In genomic region chr9:81863181-81863887, GRCm38 (mm10) we compare ENCODE assay signal across 8 mouse cellular contexts. TPM values are rescaled to one million over a fixed set of nuclear protein-coding genes. Genes with fewer than 3 reads are reported as not detected.
DNase-seq lines count a peak whose midpoint lies in the region; ATAC-seq and TF ChIP-seq lines count a peak whose summit lies in the region.

TSS of gene Mei4 (plus strand) at chr9:81863670.

- H3K9ac ChIP-seq in intestine, embryonic 16.5 days (ENCODE audit: low read depth, low read length) = peak within 1 kb of the TSS; percentile 69

- DNase-seq in adrenal gland, adult 18-20 months (ENCODE audit: low spot score in 2 of 2) = peak; percentile 27 to 45
- DNase-seq in gastrocnemius, postnatal 10 days = peak; percentile 31
- peak; percentile 83 to 93 for DNase-seq in left cerebral cortex, postnatal 25 days (ENCODE audit: low spot score in 2 of 2)
- DNase-seq in mesoderm, embryonic 11.5 days (ENCODE audit: low read depth, low spot score) = peak; percentile 87
- DNase-seq in right cerebral cortex, postnatal 36 days (ENCODE audit: low spot score in 2 of 2) = peak; percentile 78 to 81
- DNase-seq in urinary bladder, postnatal 4 days (ENCODE audit: low spot score in 2 of 2) = peak; percentile 47 to 67

- peak; percentile 100 for ATAC-seq in intestine, embryonic 16.5 days

- peak; percentile 38 for TF ChIP-seq CTCF in cortical plate, adult 2 months (IDR thresholded peaks at IDR 0.05; ENCODE audit: extremely low read depth, insufficient read depth, low read length)

- H3K27ac ChIP-seq in cortical plate, adult 2 months (ENCODE audit: insufficient read depth, low read length) = no peak within 1 kb of the TSS
- no peak within 1 kb of the TSS for H3K27ac ChIP-seq in intestine, embryonic 16.5 days (ENCODE audit: low read length)

- H3K9me3 ChIP-seq in intestine, embryonic 16.5 days (ENCODE audit: control insufficient read depth, low read length) = no peaks in the 10 kb centered on the region

- peak within 1 kb of the TSS; percentile 38 for H3K4me3 ChIP-seq in cortical plate, adult 2 months (ENCODE audit: insufficient read depth, low read length)
- H3K4me3 ChIP-seq in intestine, embryonic 16.5 days (ENCODE audit: low read length) = peak within 1 kb of the TSS; percentile 60

- 2% methylated on average over 32 of the region's 32 CpGs for WGBS in intestine, embryonic 16.5 days

- H3K4me2 ChIP-seq in intestine, embryonic 16.5 days (ENCODE audit: low read depth, low read length) = peak within 1 kb of the TSS; percentile 85

- intact Hi-C loops in left cerebral cortex, postnatal 25 days (cut with DNase I) = loop anchor here (5.0 kb wide), 1 partner anchor 231 kb away; the partner anchor contains the start of gene Htr1b

- H3K27me3 ChIP-seq in intestine, embryonic 16.5 days (replicated peaks; ENCODE audit: control insufficient read depth, insufficient read depth, low read length) = peaks cover 4% of the 10 kb centered on the region; the same call in 1 of the 2 replicates

- no peaks in the 10 kb centered on the region for H3K36me3 ChIP-seq in intestine, embryonic 16.5 days (ENCODE audit: control insufficient read depth, insufficient read depth, low read length)

- no peaks in the 10 kb centered on the region for H3K4me1 ChIP-seq in cortical plate, adult 2 months (ENCODE audit: control insufficient read depth, insufficient read depth, low read length)
- 0 out of 2 replicates have a peak, but pooled peaks cover 3% of the 10 kb centered on the region for H3K4me1 ChIP-seq in intestine, embryonic 16.5 days (ENCODE audit: control insufficient read depth, insufficient read depth, low read length)

- no peak for TF ChIP-seq POLR2A in cortical plate, adult 2 months (IDR thresholded peaks at IDR 0.05; ENCODE audit: extremely low read depth, insufficient read depth, low read length)

RNA-seq across cellular contexts. Expression of gene Mei4, which starts in this region (rescaled TPM):
- under 1 TPM; 0.17 to 0.70 TPM for total RNA-seq in adrenal gland, adult 18-20 months (2021)
- polyA plus RNA-seq in cortical plate, adult 2 months (2012; rRNA removed) = 0.34 and 0.69 TPM in 2 replicates
- total RNA-seq in gastrocnemius, postnatal 10 days (2021) = not detected
- polyA plus RNA-seq in intestine, embryonic 16.5 days (2015; fragmentation: Nextera tagmentation; extraction: Ambion mirVana) = 0.87 TPM in 2 replicates
- total RNA-seq in left cerebral cortex, postnatal 25 days (2021) = 1 to 10 TPM in 1 of 2 experiments, under 1 TPM in 1; 0.82 to 1.2 TPM

Comparison
In these comparisons a context has a peak if more than half of its experiments do, and no peak if none do; other contexts are left out.
1. Peak in DNase-seq in adrenal gland, adult 18-20 months; RNA of the gene not detected or under 1 TPM.
2. Peak in DNase-seq in gastrocnemius, postnatal 10 days; RNA of the gene not detected or under 1 TPM.
3. Peak in ATAC-seq, H3K4me3 ChIP-seq, H3K9ac ChIP-seq and H3K4me2 ChIP-seq in intestine, embryonic 16.5 days; RNA of the gene not detected or under 1 TPM.
4. DNase-seq: peak in every context shown above with its lines; median percentile 88 in left cerebral cortex, postnatal 25 days; 87 in mesoderm, embryonic 11.5 days; 80 in right cerebral cortex, postnatal 36 days; 57 in urinary bladder, postnatal 4 days; 36 in adrenal gland, adult 18-20 months; 31 in gastrocnemius, postnatal 10 days.